Mouse (Mus musculus): ENCODE measurements at regions not wholly inside any gene's neighbourhood (a gene's known extent, or its start where the extent isn't known, plus 50 kb on each side); places are given as distances from the start of the nearest gene placed in this dataset.

GRCm38 (mm10) chr11:19145263-19145662 is 126.5 kb upstream of the Meis1 start:
- no peak for DNase-seq (ENCODE audit: low read depth)

- no peak for DNase-seq (ENCODE audit: low read depth)
These were observed 127.2 kb upstream of the Meis1 start for GRCm38 (mm10) chr11:19145991-19146390.

- no peak for DNase-seq (ENCODE audit: low read depth)
These were observed 132.2 kb upstream of the Meis1 start for GRCm38 (mm10) chr11:19151026-19151425.

GRCm38 (mm10) chr11:19153714-19154113 is 134.9 kb upstream of the Meis1 start:
- DNase-seq (ENCODE audit: low read depth): no peak

- DNase-seq (ENCODE audit: low read depth): no peak
These were observed 136.2 kb upstream of the Meis1 start for GRCm38 (mm10) chr11:19154813-19155616.

- DNase-seq (ENCODE audit: low read depth): no peak
These were observed 136.8 kb upstream of the Meis1 start for GRCm38 (mm10) chr11:19155617-19155983.

- no peak for DNase-seq (ENCODE audit: low read depth)
These were observed 141.4 kb upstream of the Meis1 start for GRCm38 (mm10) chr11:19160227-19160626.

- DNase-seq (ENCODE audit: low read depth): no peak
These were observed 141.9 kb upstream of the Meis1 start for GRCm38 (mm10) chr11:19160669-19161068.

GRCm38 (mm10) chr11:19170938-19171337 is 152.2 kb upstream of the Meis1 start:
- DNase-seq (ENCODE audit: low read depth): no peak

GRCm38 (mm10) chr11:19174305-19175017 is 155.7 kb upstream of the Meis1 start:
- no peak for DNase-seq (ENCODE audit: low read depth)

- DNase-seq (ENCODE audit: low read depth): no peak
These were observed 160.5 kb upstream of the Meis1 start for GRCm38 (mm10) chr11:19179290-19179689.

- no peak for DNase-seq (ENCODE audit: low read depth)
These were observed 171.0 kb upstream of the Meis1 start for GRCm38 (mm10) chr11:19189778-19190177.

GRCm38 (mm10) chr11:19194464-19194863 is 175.7 kb upstream of the Meis1 start:
- no peak for DNase-seq (ENCODE audit: low read depth)

- DNase-seq (ENCODE audit: low read depth): no peak
These were observed 179.0 kb upstream of the Meis1 start for GRCm38 (mm10) chr11:19197790-19198189.

- no peak for DNase-seq (ENCODE audit: low read depth)
These were observed 184.1 kb upstream of the Meis1 start for GRCm38 (mm10) chr11:19202602-19203517.

GRCm38 (mm10) chr11:19203518-19203900 is 184.7 kb upstream of the Meis1 start:
- no peak for DNase-seq (ENCODE audit: low read depth)

- peak; percentile 46 for DNase-seq (ENCODE audit: low read depth)
These were observed 185.2 kb upstream of the Meis1 start for GRCm38 (mm10) chr11:19203968-19204367.

- no peak for DNase-seq (ENCODE audit: low read depth)
These were observed 185.7 kb upstream of the Meis1 start for GRCm38 (mm10) chr11:19204521-19204920.

GRCm38 (mm10) chr11:19205174-19205573 is 186.4 kb upstream of the Meis1 start:
- DNase-seq (ENCODE audit: low read depth): no peak

GRCm38 (mm10) chr11:19219476-19219875 is 200.7 kb upstream of the Meis1 start:
- no peak for DNase-seq (ENCODE audit: low read depth)

GRCm38 (mm10) chr11:19221442-19221841 is 202.7 kb upstream of the Meis1 start:
- no peak for DNase-seq (ENCODE audit: low read depth)

GRCm38 (mm10) chr11:19226756-19227155 is 208.0 kb upstream of the Meis1 start:
- no peak for DNase-seq (ENCODE audit: low read depth)
